Mouse (Mus musculus) cerebellum, adult 18-20 months (tissue): ENCODE data around the gene Dixdc1.

Experiments used
- DNase-seq, 2 experiments: peaks; one replicate each; pipeline ENCODE4 v3.0.0; 2021

The Dixdc1 gene

GRCm38 (mm10) chr9:50698418-50699409 is 40.6 kb downstream of the Dixdc1 start:
- DNase-seq, result peak; percentile 63 to 76

GRCm38 (mm10) chr9:50697706-50698041 is 41.6 kb downstream of the Dixdc1 start:
- DNase-seq, result peak; percentile 83 to 93

GRCm38 (mm10) chr9:50696851-50697705 is 42.2 kb downstream of the Dixdc1 start:
- no peak for DNase-seq

- no peak for DNase-seq
These were observed 44.2 kb downstream of the Dixdc1 start for GRCm38 (mm10) chr9:50695153-50695552.

DNA sequence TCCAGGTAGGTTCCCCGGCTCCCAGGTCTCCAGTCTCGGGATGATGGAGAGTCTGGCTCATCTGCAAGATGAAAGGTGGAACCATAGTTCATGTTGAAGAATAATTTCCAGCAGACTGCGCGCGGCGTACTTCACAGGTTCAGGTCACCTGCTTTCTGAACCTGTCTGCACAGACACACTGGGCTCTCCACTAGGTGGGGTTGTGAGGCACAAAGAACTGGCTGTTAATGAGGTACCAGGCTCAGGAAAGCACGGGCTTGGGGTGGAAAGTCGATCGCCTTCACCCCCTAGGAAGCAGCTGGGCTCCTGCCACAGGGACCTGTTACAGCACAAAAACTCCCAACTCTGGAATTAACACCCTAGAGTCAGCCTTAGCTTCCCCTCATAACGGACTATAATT is 45.7 kb downstream of the Dixdc1 start:
- peak; percentile 64 to 72 for DNase-seq

GRCm38 (mm10) chr9:50692626-50693580 is 46.4 kb downstream of the Dixdc1 start:
- no peak for DNase-seq

GRCm38 (mm10) chr9:50686866-50687652 is 52.3 kb downstream of the Dixdc1 start:
- DNase-seq, result no peak

DNA sequence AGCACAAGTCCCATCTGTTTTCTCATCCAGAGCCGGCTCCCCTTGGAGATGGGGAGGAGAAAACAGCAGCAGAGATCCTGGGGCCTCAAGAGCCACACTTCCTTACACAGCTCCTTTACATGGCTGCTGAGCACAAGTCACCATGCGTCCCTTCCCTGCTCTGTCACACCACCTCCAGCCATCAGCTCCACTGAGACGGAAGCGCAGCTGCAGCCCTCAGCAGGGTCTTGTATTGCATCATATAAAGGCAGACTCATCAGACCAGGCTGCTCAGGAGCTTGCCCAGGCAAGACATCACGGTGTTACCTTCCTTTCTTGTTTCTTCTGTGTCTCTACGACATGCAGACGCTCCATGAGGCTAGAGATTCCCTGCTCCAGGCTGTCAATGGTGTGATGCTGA is 57.6 kb downstream of the Dixdc1 start:
- DNase-seq, result no peak

DNA sequence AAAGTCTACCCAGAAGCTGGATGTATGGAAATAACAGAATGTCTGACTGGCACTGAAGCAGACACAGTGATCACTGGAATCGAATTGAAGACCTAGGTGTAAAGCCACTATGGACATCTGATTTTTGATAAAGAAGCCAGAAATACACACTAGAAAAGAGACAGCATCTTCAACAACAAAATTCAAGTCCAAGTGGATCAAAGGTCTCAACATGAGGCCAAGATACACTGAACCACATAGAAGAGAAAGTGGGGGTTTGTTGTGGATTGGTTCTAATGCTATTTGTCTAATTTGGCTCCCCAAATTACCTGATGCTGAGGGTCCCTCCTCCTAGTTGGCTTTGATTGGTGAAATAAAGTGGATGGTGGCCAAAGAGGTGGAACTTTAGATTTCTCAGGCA is 59.9 kb downstream of the Dixdc1 start:
- DNase-seq, result no peak

DNA sequence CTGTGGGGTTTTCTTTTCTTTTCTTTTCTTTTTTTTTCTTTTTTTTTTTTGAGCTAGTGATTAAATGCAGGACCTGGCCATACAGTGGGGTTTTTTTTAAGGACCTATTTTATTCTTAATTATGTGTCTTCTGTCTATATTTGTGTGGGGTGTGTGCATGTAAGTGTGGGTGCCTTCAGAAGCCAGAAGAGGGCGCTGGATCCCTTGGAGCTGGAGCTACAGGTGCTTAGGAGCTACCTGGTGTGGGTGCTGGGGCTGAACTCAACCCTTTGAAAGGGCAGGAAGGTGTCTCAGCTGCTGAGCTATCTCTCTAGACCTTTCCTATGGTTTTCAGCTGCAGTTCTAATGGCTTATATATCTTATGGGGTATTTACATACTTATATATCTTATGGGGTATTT is 64.5 kb downstream of the Dixdc1 start:
- no peak for DNase-seq

- DNase-seq, result peak; percentile 46 to 50
These were observed 68.6 kb downstream of the Dixdc1 start for GRCm38 (mm10) chr9:50670690-50671089.

- no peak for DNase-seq
These were observed 71.5 kb downstream of the Dixdc1 start for GRCm38 (mm10) chr9:50667579-50668498.

- DNase-seq, result no peak
These were observed 72.9 kb downstream of the Dixdc1 start for GRCm38 (mm10) chr9:50666442-50666841.

GRCm38 (mm10) chr9:50664826-50665225 is 74.5 kb downstream of the Dixdc1 start:
- DNase-seq, result no peak

DNA sequence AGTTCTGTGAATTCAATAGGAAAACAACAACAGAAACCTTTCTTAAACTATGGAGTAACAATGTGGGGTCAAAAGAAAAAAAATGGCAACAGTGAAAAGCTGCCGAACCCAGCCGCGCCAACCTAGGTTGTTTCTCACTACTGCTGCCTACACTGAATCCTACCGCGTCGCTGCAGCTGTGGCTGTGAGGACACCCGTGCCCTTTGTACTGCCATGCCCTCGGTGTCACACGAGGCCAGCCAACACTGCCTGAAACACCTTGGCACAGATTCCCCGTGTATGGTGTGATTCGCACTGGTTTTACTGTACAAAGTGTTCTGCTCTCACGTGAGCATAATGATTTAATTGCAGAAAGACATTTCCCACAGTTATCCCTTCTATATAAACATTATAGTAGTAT is 78.9 kb downstream of the Dixdc1 start:
- peak; percentile 17 to 35 for DNase-seq

DNA sequence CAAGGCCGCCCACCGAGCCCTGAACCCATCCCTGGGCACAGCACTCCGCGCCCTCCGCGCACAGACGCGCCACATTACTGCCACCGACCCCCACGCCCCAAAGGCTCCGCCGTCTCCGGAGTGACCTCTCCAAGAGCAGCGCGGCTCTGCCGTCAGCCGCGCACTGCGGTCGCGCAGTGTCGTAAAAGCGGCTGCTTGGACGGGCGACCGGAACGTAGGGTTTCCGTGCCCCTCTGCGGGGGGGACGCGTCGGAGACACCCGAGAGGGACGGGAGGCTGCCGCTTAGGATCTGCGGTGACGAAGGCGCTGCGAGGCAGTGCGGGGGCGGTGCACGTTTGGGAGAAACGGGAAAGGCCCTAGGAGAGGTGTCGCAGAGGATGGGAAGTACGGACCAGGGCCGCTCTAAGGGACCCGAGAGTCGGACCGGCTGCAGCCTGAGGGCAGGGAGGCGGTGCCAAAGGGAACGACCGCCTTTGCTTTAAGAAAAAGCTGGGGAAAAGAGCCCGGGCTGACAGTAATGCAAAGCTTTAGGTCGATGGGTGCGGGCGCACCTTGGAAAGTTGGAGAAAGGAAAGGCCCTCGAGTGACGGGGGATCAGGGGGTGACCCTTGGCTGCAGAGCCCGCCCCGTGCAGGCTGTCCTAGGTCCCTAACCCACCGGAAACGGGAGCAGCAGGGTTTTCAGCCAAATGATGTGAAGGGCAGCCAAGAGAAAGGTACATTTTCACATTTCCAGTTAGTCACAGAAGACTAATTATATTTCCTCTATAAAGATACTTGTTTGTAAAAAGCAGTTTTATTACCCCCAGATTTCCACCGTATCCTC is 79.7 kb downstream of the Dixdc1 start, which contains the start of gene Dlat:
TSS of gene Dlat (minus strand) at position 389 of the 826 bp plus-strand sequence.
- peak; percentile 90 to 94 for DNase-seq

- no peak for DNase-seq
These were observed 80.4 kb downstream of the Dixdc1 start for GRCm38 (mm10) chr9:50658941-50659388.

DNA sequence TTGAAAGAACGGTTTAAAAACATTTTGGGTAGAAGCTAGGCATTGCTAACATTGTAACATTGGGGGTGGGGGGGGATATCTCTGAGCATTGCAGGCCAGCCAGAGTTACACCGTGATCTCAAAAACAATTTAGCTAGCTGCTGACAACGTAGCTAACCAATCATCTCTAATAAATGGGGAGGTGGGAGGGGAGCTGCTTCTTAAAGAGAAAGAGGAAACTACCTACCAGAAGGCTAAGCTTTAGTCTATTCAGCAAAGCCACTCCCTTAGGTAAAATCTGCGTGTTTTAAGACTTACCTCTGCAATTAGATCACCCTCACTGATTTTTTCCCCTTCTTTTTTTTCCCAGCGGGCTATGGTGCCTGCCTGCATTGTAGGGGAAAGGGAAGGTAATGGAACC is 80.9 kb downstream of the Dixdc1 start:
- DNase-seq, result no peak

GRCm38 (mm10) chr9:50650503-50650902 is 88.8 kb downstream of the Dixdc1 start:
- no peak for DNase-seq
